Mouse (Mus musculus): ENCODE results near the gene Psen1. TPM values are rescaled to one million over a fixed set of nuclear protein-coding genes. Genes with fewer than 3 reads are reported as not detected.

The Psen1 gene
- polyA plus RNA-seq, 1 experiment = 31.3 TPM

DNA sequence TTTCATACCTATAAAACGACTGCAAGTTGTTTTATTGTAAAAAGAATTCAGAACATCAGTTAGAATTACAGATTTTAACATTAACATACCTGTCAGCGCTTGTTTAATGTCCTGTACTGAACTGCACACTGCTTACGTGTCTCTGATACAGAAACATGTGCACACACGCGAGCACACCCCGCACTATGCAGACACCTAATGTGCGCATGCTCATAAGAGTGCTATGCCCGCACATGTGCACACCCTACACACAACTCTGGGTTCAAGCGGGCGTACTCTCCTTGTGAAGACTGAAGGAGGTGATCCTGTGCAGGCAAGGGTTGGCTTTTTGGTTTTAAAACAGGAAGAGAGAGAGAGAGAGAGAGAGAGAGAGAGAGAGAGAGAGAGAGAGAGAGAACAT lies 76.6 kb downstream of the Psen1 start:
- no peak for TF ChIP-seq POLR2A (IDR thresholded peaks at IDR 0.05; ENCODE audit: control insufficient read depth, extremely low read depth, insufficient read depth, low read length, poor library complexity)
- TF ChIP-seq CTCF (IDR thresholded peaks at IDR 0.05; ENCODE audit: borderline replicate concordance, control insufficient read depth, extremely low read depth, insufficient read depth, low read length, poor library complexity) = no peak
- no peak overlapping the region for H3K27ac ChIP-seq (ENCODE audit: control insufficient read depth, insufficient read depth, low read length)
- DNase-seq = no peak
- no peak overlapping the region for H3K4me3 ChIP-seq (ENCODE audit: control insufficient read depth, insufficient read depth, low read length)
- H3K36me3 ChIP-seq (ENCODE audit: control insufficient read depth, insufficient read depth, low read length) = no peaks in the 10 kb centered on the region
- 70% methylated on average over 10 of the region's 10 CpGs for WGBS
- peaks cover 11% of the 10 kb centered on the region for H3K4me1 ChIP-seq (replicated peaks; ENCODE audit: control insufficient read depth, insufficient read depth, low read length)
- peaks cover 3% of the 10 kb centered on the region for H3K27me3 ChIP-seq (ENCODE audit: control insufficient read depth, insufficient read depth, low read length)

DNA sequence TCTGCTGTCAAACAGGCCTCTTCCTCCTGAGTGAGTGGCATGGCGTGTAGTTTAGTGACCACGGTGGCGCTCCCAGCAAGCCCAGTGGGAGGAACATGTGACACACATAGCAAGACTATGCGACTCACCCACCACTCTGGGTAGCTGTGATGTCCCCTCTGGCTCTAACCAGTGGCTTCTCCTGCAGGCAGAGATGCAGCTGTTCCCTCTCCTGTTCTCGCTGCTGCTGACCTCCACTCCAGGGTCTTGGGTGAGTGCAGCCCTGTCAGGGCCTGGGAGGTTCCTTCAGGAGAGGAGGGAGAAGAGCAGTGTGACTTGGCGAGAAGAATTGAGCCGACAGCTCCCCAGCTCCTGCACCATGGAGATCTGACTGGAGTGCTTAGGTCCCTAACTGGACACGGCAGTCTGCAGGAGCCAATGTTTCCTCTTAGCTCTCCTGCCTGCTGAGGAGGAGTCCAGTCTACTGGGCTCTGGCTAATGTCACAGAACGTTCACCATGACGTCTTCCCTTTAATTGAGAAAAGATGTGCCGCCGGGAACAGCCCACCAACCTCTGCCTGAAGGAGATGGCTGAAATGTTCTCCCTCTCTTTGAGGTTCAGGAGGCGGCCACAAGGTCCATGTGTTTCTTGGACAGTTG lies 78.1 kb downstream of the Psen1 start:
- H3K4me3 ChIP-seq (ENCODE audit: control insufficient read depth, insufficient read depth, low read length) = no peak overlapping the region
- 85% methylated on average over 13 of the region's 13 CpGs for WGBS
- no peak overlapping the region for H3K27ac ChIP-seq (ENCODE audit: control insufficient read depth, insufficient read depth, low read length)
- H3K4me1 ChIP-seq (replicated peaks; ENCODE audit: control insufficient read depth, insufficient read depth, low read length) = peaks cover 11% of the 10 kb centered on the region
- DNase-seq = no peak
- H3K36me3 ChIP-seq (ENCODE audit: control insufficient read depth, insufficient read depth, low read length) = no peaks in the 10 kb centered on the region
- no peak for TF ChIP-seq POLR2A (IDR thresholded peaks at IDR 0.05; ENCODE audit: control insufficient read depth, extremely low read depth, insufficient read depth, low read length, poor library complexity)
- no peak for TF ChIP-seq CTCF (IDR thresholded peaks at IDR 0.05; ENCODE audit: borderline replicate concordance, control insufficient read depth, extremely low read depth, insufficient read depth, low read length, poor library complexity)
- peaks cover 3% of the 10 kb centered on the region for H3K27me3 ChIP-seq (ENCODE audit: control insufficient read depth, insufficient read depth, low read length)

- no peak for DNase-seq
- no peak overlapping the region for H3K4me3 ChIP-seq (ENCODE audit: control insufficient read depth, insufficient read depth, low read length)
- H3K4me1 ChIP-seq (replicated peaks; ENCODE audit: control insufficient read depth, insufficient read depth, low read length) = peaks cover 11% of the 10 kb centered on the region
- TF ChIP-seq CTCF (IDR thresholded peaks at IDR 0.05; ENCODE audit: borderline replicate concordance, control insufficient read depth, extremely low read depth, insufficient read depth, low read length, poor library complexity) (no peak), POLR2A (IDR thresholded peaks at IDR 0.05; ENCODE audit: control insufficient read depth, extremely low read depth, insufficient read depth, low read length, poor library complexity) (no peak)
- H3K36me3 ChIP-seq (ENCODE audit: control insufficient read depth, insufficient read depth, low read length) = no peaks in the 10 kb centered on the region
- WGBS = 85% methylated on average over 9 of the region's 9 CpGs
- H3K27me3 ChIP-seq (ENCODE audit: control insufficient read depth, insufficient read depth, low read length) = no peaks in the 10 kb centered on the region; the same call in 1 of the 2 replicates
- no peak overlapping the region for H3K27ac ChIP-seq (ENCODE audit: control insufficient read depth, insufficient read depth, low read length)
Observed at GRCm38 (mm10) chr12:83767833-83768232, 79.9 kb downstream of the Psen1 start.

DNA sequence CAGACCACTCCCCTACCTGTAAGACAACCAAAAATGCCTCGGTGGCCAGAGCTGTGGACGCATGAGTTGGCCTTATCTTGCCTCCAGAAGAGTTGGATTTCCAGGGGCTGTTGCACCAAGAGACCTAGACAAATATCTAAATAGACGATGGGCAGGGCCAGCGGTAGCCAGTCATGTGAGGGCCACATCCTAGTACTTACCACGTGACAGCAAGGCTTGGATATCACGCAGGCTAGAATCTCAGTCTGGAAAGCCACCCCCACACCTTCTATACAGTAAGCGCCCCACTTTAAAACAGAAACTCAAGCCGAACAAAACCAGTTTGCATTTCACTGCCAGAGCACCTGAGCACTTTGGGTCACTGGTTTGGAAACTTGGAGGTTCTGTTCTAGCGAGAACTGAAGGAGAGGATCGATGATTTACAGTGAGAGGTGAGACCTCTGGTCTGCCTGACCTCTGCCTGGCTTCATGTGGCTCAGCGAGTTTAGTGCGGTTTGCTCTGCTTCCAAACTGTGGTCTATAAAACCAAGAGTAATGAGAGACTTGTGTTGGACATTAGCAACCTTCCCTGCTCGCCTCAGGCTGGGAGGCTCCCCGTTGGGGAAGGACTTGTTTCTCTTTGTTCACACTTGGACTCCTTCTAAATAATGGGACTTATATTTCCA lies 80.4 kb downstream of the Psen1 start:
- Histone ChIP-seq H3K27ac (ENCODE audit: control insufficient read depth, insufficient read depth, low read length) (no peak overlapping the region), H3K27me3 (ENCODE audit: control insufficient read depth, insufficient read depth, low read length) (no peaks in the 10 kb centered on the region; the same call in 1 of the 2 replicates), H3K36me3 (ENCODE audit: control insufficient read depth, insufficient read depth, low read length) (no peaks in the 10 kb centered on the region), H3K4me1 (replicated peaks; ENCODE audit: control insufficient read depth, insufficient read depth, low read length) (peaks cover 8% of the 10 kb centered on the region), H3K4me3 (ENCODE audit: control insufficient read depth, insufficient read depth, low read length) (no peak overlapping the region)
- TF ChIP-seq POLR2A (IDR thresholded peaks at IDR 0.05; ENCODE audit: control insufficient read depth, extremely low read depth, insufficient read depth, low read length, poor library complexity) (no peak), CTCF (IDR thresholded peaks at IDR 0.05; ENCODE audit: borderline replicate concordance, control insufficient read depth, extremely low read depth, insufficient read depth, low read length, poor library complexity) (no peak)
- DNase-seq = no peak
- 82% methylated on average over 14 of the region's 14 CpGs for WGBS

- Histone ChIP-seq H3K36me3 (ENCODE audit: control insufficient read depth, insufficient read depth, low read length) (no peaks in the 10 kb centered on the region), H3K4me3 (ENCODE audit: control insufficient read depth, insufficient read depth, low read length) (no peak overlapping the region), H3K4me1 (replicated peaks; ENCODE audit: control insufficient read depth, insufficient read depth, low read length) (no peaks in the 10 kb centered on the region), H3K27me3 (ENCODE audit: control insufficient read depth, insufficient read depth, low read length) (no peaks in the 10 kb centered on the region), H3K27ac (ENCODE audit: control insufficient read depth, insufficient read depth, low read length) (no peak overlapping the region)
- TF ChIP-seq CTCF (IDR thresholded peaks at IDR 0.05; ENCODE audit: borderline replicate concordance, control insufficient read depth, extremely low read depth, insufficient read depth, low read length, poor library complexity) = no peak
- TF ChIP-seq POLR2A (IDR thresholded peaks at IDR 0.05; ENCODE audit: control insufficient read depth, extremely low read depth, insufficient read depth, low read length, poor library complexity) = no peak
- WGBS = 14% methylated on average over 25 of the region's 25 CpGs
- peak; percentile 17 for DNase-seq
Observed at GRCm38 (mm10) chr12:83770418-83771256, 82.7 kb downstream of the Psen1 start.

- no peaks in the 10 kb centered on the region for H3K4me1 ChIP-seq (replicated peaks; ENCODE audit: control insufficient read depth, insufficient read depth, low read length)
- TF ChIP-seq CTCF (IDR thresholded peaks at IDR 0.05; ENCODE audit: borderline replicate concordance, control insufficient read depth, extremely low read depth, insufficient read depth, low read length, poor library complexity) = no peak
- WGBS = 93% methylated on average over 12 of the region's 12 CpGs
- H3K27me3 ChIP-seq (ENCODE audit: control insufficient read depth, insufficient read depth, low read length) = no peaks in the 10 kb centered on the region
- DNase-seq = no peak
- H3K36me3 ChIP-seq (ENCODE audit: control insufficient read depth, insufficient read depth, low read length) = no peaks in the 10 kb centered on the region
- H3K4me3 ChIP-seq (ENCODE audit: control insufficient read depth, insufficient read depth, low read length) = no peak overlapping the region
- no peak overlapping the region for H3K27ac ChIP-seq (ENCODE audit: control insufficient read depth, insufficient read depth, low read length)
Observed at GRCm38 (mm10) chr12:83775621-83776020, 87.7 kb downstream of the Psen1 start.

Data from thymus, adult 2 months (tissue).